Mouse (Mus musculus): ENCODE results near the gene Glb1l.

- TF ChIP-seq CTCF (IDR thresholded peaks at IDR 0.05; ENCODE audit: extremely low read depth, insufficient read depth, low read length) (no peak), POLR2A (IDR thresholded peaks at IDR 0.05; ENCODE audit: extremely low read depth, insufficient read depth, low read length) (no peak; the same call in 1 of the 2 replicates)
Measured at GRCm38 (mm10) chr1:75218227-75219001, 7.8 kb upstream of the Glb1l start.

Measured in cortical plate, adult 2 months (tissue).